Mouse (Mus musculus) CH12.LX (cell line): ENCODE measurements at regions not wholly inside any gene's neighbourhood (a gene's known extent, or its start where the extent isn't known, plus 50 kb on each side); places are given as distances from the start of the nearest gene placed in this dataset.

ENCODE experiments used
- CTCF ChIP-seq, 2 experiments: IDR thresholded peaks in 1 of 2; conservative IDR thresholded peaks in 1 of 2; 2 replicates each; pipeline ENCODE4 v1.5.1; 2011 to 2012; ENCODE audit warnings: low read depth in 2 of 2, low read length in 2 of 2, improper control_type of control experiment in 1 of 2, inconsistent platforms in 1 of 2, mild to moderate bottlenecking in 1 of 2, moderate library complexity in 1 of 2
- ELF1 ChIP-seq: IDR thresholded peaks from 2 replicates; pipeline ENCODE4 v1.6.1; 2014; ENCODE audit warnings: low read depth, mild to moderate bottlenecking, inconsistent platforms, low read length, improper control_type of control experiment
- EP300 ChIP-seq: IDR thresholded peaks from 2 replicates; pipeline ENCODE4 v1.6.1; 2011; ENCODE audit warnings: low read length, improper control_type of control experiment
- HCFC1 ChIP-seq: IDR thresholded peaks from 2 replicates; pipeline ENCODE4 v1.6.1; 2012; ENCODE audit warnings: low read depth, mild to moderate bottlenecking, inconsistent platforms, low read length, improper control_type of control experiment
- JUND ChIP-seq: conservative IDR thresholded peaks from 2 replicates; pipeline ENCODE4 v1.6.1; 2011; ENCODE audit warnings: low read depth, low read length, improper control_type of control experiment
- MXI1 ChIP-seq: IDR thresholded peaks from 2 replicates; pipeline ENCODE4 v1.6.1; 2011; ENCODE audit warnings: mild to moderate bottlenecking, low read depth, low read length, improper control_type of control experiment
- NELFE ChIP-seq: IDR thresholded peaks from 2 replicates; pipeline ENCODE4 v1.6.1; 2011; ENCODE audit warnings: low read depth, low read length, improper control_type of control experiment
- POLR2A ChIP-seq: IDR thresholded peaks from 2 replicates; pipeline ENCODE4 v1.6.1; 2011; ENCODE audit warnings: low read depth, mild to moderate bottlenecking, improper control_type of control experiment, low read length
- ZC3H11A ChIP-seq: IDR thresholded peaks from 2 replicates; pipeline ENCODE4 v1.6.1; 2012; ENCODE audit warnings: low read depth, mild to moderate bottlenecking, inconsistent platforms, low read length, improper control_type of control experiment

DNA sequence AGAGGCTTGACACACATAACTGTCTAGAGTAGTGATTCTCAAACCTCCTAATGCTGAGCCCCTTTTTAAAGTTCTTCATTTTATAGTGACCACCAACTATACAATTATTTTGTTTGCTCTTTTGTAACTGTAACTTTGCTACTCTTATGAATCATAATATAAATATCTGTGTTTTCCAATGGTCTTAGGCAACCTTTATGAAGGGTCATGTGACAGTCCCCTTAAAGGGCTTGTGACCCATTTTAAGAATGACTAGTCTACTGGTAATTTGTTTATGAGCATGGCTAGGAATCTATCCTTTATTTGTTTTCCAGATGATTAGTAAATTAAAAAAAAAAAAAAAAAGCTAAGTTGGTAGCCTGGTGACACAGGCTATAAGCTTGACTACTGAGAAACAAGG lies 539.5 kb upstream of the Atp2b1 start:
- TF ChIP-seq NELFE (no peak), CTCF (conservative IDR thresholded peaks at IDR 0.05 in 1 of 2, IDR thresholded peaks at IDR 0.05 in 1 of 2; ENCODE audit: low read depth in 2 of 2, low read length in 2 of 2) (no peak), ZC3H11A (no peak), POLR2A (no peak), ELF1 (no peak), EP300 (no peak), JUND (no peak), MXI1 (no peak), HCFC1 (no peak)
